Mouse (Mus musculus) gastrocnemius, adult 8-10 months (tissue): Measurements from ENCODE around the gene 2010111I01Rik. TPM values are rescaled to one million over a fixed set of nuclear protein-coding genes. Genes with fewer than 3 reads are reported as not detected.
"Not testable (repeated sequence)": the region's sequence is repeated elsewhere in the genome, so short reads cannot be mapped to it uniquely, and the experiment has no call there.

Source experiments
- DNase-seq, 2 experiments: peaks; one replicate each; pipeline ENCODE4 v3.0.0; 2022; ENCODE audit warnings: low spot score in 2 of 2
- total RNA-seq, 4 experiments: library from RNA; stranded (reverse); gene quantifications; 2 replicates each; pipeline ENCODE4 v1.2.4; 2022

2010111I01Rik gene
- 10 to 100 TPM; 54.3 to 63.7 (median 56.8) TPM for total RNA-seq

DNA sequence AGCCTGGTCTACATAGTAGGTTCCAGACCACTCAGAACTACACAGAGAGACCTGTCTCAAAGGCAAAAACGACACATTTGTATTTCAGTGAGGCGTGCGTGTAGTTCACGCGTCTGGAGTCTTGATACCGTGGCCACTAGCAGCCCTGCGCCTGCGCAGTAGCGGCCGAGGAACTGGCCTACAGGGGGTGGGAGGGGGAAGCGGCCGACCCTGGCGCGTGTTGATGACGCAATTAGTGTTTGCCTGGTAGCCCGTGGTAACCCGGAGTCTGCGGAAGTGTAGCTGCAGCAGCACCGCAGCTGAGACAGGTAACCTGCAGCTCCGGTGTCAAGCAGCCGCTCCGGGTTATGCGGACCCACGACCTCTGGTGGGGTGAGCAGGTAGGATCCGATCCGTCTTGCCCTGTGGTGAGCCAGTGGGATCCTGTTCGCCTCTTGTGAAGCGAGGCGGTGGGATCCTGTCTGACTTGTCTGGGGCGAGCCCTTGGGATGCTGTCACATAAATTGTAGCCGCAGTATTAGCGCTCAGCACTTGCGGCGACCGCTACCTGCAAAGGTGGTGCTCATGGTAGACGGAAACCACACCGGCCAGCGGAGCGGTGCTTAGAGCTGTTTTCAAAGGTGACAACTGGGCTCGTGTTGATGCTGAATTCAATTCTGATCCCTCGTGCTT, at the start of gene 2010111I01Rik:
2010111I01Rik (plus strand) TSS at position 254 of the 672 bp plus-strand sequence.
- DNase-seq: peak; percentile 89 to 93

DNA sequence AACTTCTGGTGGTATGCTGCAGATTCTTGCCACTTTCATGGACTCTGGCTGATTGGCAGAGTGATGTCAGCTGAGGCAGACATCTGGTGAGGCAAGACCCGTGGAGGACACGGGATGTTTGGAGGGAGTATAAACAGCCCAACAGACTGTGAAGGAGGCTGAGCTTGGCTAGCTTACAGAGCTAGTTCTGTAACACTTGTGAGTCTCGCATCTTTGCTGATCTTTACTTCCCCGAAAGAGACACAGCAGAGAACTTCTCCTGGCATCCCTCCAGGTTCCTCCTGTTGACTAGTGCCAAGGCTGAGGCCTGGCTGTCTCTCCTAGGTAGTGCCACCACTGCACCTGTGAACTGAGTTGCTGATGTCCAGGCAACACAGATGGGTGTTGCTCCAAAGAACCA, 48.0 kb upstream of the 2010111I01Rik start:
- no peak for DNase-seq

DNA sequence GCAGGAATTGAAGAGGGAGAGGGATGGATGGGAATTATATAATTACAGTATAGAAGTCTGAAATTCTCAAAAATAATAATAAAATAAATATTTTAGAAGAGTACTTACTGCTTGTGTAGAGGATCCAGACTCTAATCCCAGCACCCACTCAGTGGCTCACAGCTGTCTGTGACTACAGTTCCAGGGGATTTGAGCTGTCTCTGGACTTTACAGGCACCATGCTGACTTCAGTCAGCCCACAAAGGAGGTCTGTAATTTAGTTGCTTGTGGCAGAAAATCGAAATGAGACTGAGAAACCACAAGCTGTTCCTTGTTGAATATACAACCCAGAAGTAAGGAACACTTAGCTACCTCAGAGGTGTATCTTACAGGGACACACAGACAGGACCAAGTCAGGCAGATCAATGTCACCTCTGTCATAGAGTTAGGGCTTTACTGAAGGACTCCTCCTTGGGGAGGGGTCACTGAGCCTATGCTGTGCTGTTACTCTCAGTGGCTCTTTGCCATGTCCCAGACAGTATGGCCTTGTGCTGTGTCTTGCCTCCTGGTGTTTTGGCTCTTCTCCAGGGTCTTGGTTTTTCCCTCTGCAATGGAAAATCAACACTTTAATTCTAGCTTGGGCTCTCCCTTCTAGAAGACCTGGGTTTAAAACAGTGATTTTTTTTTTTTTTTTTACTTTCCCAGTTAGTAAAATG, 47.1 kb upstream of the 2010111I01Rik start:
- DNase-seq: no peak

DNA sequence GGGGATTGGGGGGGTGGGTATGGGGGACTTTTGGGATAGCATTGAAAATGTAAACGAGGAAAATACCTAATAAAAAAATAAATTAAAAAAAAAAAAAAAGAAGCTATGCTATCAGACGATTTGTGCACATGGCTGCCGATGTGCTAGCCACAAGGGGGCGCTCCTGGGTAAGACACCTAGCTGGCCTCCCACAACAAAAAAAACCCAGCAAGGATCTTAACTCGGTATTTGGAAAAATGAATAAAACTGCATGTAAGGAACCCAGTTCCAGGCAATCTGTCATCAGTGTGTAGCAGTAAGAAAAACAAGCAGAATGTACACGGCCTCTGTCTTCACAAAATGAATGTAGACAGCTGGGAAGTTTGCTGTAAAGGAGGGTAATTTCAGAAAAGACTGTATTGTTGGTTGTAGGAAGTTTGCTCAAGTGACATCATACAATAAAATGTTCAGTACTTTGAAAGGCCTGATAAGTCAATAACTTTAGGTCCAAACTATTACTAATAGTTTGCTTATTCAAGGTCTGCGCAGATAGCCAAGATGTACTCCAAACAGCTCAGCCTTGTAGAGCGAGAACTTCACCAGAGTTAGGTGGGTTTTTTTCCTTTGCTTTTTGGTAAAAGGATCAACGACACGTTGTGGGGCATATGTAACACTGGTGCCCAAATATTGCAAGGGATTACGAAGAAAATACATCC, 44.9 kb upstream of the 2010111I01Rik start:
- peak; percentile 21 to 40 for DNase-seq

DNA sequence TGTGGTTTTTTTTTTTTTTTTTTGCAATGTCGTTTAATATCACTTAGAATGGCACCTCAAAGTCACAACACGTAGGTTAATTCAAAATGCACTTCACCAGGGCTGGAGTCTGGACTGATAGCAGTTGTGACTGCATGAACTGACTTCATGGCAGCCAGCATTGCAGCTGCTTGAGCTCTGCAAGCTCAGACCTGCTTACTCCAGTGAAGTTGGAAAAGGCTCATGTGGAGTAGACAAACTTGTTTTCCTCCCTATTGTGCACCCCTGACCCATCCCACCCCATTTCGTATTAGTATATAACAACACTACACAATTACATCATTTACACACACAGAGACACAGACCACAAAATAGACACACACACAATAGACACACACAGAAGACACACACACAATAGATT, 42.0 kb upstream of the 2010111I01Rik start:
- no peak for DNase-seq

DNA sequence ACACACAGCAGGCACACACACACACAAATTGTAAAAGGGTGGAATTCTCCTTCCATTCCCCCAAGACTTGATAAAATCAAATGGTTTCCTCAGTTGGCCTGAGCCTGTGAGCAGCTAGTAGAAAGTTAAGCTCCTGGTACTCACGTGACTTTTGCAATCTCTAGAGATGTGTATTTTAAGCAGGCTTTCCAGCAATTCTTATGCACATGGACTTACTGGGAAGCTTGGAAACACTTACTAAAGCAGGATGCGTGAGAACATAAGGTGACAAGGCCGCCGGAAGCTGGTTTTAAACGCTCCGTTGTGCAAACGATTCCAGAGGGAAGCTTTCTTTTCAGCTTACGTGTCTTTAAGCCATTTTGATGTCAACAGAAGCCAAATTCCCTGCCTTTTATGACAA, 41.5 kb upstream of the 2010111I01Rik start:
- DNase-seq: no peak

DNA sequence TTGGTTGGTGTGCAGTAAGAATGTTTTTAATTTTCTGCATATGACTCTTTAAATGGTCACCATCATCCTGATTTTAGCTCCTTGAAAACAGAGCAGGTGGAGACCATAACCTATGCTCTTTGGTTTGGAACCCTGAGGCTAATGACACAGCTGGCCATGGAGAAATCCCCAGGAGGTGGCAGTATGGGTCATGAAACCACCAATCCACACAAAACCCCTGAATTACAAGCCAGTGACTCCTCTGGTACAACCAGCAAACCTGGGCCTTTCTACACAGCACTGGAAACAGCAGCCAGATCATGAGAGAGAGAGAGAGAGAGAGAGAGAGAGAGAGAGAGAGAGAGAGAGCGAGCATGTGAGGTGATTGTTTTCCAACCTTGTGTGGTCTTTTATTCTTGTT, 38.2 kb upstream of the 2010111I01Rik start:
- DNase-seq: peak; percentile 15 to 18

DNA sequence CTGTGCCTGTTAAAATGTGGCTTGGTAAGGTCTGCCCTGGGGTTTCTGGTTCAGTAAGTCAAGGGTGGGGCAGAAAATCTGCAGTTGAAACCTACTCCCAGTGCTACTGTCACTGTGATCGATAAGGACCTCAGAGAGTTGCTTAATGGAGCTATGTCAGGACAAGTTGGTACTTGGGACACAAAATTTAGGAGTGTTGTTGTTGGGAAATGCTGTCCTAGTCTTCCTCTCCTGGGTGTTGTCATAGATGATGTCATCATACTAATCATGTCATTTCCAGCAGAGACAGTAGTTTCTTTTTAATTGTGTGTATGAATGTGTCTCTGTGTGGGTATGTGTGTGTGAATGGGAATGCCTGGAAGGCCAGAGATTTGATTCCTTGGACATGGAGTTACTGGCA, 37.2 kb upstream of the 2010111I01Rik start:
- DNase-seq: no peak

DNA sequence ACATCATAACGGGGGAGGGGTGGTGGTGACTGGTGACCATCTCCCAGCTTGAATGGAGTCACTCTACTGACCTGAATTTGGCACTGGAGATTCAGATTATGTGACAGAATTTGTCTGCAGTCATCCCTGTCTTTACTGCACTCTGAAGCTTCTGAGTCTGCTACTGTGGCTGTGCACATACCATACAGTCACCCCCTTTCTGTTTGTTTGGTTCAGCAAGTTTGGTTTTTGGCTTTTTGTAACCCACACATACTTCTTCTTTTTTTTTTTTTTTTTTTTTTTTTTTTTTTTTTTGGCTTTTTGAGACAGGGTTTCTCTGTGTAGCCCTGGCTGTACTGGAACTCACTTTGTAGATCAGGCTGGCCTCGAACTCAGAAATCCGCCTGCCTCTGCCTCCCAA, 35.5 kb upstream of the 2010111I01Rik start:
- DNase-seq: not testable (repeated sequence)

DNA sequence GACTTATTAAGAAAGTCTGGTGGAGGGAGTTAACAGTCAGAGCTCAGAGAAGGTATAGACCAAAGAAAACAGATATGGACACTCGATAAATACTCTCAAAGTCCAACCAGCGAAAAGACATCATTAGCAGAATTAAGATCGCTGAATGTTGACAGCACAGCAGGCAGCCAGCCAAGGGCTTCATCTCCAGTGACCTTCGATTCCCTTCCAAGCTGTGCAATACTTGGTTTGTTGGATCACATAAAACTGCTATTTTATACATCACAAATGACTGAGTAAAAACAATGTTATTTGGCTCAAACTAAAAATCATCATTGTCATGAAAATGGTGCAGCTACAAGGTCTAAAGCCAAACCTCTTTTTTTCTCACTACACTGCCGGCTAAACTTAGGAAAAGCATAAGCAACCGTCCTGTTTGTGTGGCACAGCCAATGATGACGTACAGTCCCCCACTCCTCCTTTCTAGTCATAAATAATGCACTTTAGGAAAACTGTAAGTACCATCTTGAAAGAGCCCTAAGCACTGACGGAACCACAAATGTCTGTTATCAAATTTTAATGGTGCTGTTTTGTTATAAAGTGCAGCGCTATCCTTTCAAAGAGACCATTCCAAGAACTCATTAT, 34.8 kb upstream of the 2010111I01Rik start:
- no peak for DNase-seq

DNA sequence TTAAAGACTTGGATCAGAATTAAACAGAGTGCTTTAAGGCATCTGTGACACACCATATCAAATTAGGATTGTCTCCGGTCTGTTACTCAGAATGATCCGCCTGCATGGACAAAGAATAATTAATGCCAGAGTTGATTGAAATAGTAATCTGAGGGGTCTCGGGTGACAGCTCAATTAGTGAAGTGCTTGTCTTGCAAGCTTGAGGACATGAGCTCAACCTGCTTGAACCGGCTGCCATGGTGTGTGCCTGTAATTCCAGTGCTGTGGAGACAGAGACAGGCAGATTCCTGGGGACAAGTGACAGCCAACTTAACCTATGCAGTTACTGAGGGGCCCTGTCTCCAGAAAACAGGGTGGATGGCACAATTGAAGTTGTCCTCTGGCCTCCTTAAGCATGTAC, 32.2 kb upstream of the 2010111I01Rik start:
- no peak for DNase-seq

DNA sequence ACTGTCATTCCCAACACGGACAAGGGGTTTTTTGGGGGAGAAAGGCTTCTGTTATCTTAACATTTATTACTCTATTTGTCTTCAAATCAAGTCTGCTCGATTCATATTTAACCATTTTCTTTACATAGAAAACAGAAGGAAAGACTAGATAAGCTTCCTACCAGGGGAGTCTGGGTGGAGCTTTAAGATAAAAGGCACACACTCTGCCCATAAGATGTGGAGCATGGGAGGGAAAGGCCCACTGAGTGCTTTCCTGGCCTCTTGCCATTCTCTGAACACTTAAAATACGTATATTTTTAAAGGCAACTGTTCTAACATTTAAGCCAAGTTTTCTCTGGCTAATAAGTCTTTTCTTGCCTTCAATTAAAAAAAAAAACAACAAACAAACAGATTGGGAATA, 25.3 kb upstream of the 2010111I01Rik start:
- DNase-seq: no peak

DNA sequence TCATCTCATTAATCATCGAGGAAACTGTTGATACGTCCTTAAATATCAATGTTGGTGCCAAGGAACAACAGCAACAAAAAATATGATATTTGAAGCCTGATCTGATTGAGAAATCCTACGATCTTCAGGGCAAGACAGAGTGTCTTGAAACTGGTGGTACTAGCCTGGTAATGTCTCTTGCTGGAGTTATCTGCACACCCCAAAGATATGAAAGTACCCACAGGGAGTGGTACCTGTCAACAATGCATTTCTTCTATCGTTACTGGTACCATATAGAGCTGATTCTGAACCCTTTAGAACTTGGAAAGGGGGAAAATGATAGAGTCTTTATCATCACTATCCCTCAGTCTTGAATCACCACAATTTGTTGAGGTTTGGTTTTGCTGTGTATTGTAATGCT, 24.9 kb upstream of the 2010111I01Rik start:
- DNase-seq: no peak

DNA sequence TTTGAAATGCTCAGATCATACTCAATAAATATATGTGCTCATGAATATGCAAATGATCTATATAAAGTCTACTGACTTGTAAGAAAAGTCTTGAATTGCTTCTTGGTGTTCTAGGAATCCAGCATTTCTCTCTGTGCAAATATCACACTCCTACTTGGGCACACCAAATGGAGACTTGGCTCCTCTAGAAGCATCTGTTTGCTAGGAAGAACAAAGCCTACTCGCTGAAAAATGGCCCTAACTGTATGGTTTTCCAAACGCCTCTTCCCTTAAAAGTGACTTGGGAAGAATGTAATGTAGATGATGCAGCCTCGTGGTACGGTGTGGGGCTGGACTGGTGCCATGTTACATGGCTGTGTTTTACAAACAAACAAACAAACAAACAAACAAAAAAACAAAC, 24.0 kb upstream of the 2010111I01Rik start:
- DNase-seq: no peak

DNA sequence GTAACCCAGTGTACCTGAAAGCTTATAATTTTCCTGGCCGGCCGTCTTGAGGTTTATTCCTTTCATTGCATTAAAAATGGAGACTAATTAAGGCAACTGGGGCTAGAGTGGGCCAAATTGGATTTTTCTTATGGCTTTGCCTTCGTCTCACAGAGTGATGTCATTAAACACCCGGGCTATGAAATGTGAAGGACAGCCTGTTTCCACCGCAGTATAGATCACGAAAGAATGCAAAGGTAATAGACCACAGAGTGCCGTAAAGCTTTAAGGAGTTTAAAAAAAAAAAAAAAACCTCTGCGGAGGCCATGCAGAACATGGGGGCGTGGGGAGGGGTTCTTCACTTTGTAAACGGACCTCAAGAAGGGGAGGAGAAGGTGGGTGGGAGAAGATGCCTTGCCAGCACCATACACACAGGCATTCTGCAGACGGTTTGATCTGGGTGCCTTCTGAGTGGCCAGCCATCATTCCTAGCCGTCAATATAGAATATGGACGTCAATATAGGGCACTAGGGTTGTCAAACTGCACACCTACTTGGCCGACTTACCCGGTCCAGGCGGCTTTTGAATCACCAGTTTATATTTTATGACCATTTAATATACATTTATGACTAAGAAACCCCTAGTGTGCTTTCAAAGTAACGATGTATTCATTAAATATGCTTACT, 23.2 kb upstream of the 2010111I01Rik start:
- DNase-seq: no peak

DNA sequence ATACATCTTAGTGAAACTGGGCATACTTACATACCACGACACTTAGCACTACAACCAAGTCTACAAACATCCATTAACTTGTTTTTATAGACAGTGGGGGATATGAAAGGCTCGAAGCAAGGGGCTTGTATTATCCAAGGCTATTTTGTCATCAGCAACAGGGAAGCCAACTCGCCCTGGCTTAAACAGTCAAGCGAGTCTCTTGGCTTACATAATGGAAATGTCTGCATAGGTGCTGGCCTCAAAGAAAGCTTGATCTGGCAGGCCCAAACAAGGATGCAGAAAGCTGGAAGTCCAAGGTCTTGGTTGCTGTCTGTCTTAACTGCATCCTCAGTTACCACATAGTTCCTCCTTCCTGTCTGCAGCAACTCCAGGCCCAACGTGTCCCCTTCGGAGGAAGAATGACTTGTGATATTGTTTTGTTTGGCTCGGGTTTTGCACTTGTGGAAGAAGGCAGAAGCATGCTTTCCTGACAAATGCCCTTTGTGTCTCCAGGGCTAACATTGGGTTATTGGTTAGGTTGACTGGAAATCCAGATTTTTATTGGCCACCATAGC, 21.3 kb upstream of the 2010111I01Rik start:
- DNase-seq: no peak

DNA sequence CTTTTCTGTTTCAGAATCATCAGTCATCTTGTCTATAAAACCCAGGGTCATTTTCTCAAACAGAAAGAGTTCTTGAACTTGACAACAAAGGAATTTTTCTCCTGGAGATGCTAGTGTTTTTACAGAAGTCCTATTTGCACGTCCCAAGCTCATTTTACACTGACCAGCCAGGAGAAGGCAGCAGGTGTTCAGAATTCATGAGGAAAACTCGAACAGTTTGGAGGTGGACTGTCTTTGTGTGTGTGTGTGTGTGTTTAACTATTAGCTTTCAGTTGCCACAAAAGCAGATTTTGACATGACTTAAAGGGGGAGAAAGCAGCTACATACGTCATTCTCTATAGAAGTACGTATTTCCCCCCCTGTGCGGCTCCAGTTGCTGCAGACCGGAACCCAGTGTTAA, 20.6 kb upstream of the 2010111I01Rik start:
- DNase-seq: no peak

DNA sequence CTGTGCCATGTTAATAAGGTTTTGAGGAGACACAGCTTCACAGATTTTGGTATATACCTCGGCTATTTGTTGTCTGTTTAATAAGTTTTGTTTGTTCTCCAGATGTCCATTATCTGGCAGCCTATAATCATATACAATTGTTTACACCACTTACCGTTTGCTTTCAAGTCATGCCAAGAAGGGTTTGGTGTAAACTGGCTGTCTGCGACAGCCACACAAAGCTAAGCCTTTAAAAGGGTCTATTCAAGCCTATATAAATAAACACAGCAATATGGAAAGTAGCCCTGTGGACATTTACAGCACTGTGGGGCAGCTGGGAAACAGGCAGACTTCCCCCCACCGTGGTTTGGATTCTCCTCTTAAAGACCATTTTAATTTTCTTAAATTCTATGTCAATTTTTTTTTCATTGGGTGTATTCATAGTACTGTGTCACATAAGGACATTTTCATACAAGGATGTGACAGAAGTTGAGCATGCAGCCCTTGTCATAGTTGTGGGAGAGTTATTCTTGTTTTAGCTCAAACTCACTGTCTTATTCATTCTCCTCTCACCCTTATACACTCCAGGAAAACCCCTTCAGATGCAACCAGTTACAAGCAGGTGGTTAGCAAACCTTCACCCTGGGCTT, 15.0 kb upstream of the 2010111I01Rik start:
- no peak for DNase-seq

DNA sequence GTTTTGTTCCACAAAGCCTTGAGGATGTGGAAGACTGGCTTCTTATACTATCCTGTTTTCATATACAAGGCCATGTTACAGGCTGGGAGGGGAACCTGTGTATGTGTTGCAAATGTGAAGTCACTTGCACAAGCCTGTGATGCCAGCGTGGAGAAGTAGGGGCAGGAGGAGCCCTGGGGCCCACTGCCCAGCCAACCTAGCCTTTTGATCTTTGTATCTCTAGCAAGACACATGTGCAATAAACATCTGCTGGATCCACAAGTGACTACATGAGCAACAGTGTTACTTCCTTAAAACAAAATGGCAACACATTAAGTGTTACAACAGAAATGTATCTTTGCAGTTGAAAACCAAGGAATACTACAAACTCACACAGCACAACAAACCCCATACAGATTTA, 13.1 kb upstream of the 2010111I01Rik start:
- DNase-seq: no peak

DNA sequence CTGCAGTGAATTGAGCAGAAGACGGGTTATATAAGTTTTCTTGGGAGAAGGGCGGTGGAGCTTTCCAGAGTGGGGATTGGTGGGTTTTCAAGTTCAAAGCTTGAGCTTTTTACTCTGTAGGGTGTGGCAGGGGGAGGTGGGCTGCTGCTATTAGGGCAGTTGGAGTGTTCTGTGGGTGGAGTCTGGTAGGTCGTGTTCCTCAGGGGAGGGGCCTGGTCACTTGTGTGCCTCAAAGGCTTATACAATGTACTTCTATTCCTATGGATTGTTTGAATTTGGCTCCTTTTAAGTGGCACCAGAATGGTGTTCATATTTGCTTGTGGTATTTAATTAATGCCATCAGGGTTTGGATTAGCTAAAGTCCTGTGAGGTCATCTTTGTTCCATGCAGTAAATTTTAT, 12.6 kb upstream of the 2010111I01Rik start:
- no peak for DNase-seq

DNA sequence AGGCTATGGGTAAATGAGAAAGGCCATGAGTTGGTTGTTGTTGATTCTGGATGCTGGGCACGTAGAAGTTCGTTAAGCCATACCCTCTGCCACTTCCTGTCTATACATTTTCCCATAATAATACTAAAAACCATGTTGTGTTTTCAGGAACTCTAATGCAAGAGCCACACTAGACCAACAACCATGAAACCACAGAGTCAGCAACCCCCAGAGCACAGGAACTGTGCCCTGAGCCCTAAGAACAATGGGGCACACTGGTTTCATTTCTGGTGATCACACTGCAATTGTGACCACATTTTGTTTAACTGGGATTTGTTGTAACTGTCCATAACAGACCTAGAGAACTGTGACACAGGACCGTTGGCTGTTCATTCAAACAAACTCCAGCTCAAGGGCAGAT, 12.1 kb upstream of the 2010111I01Rik start:
- DNase-seq: no peak
